Mouse (Mus musculus) heart, postnatal 10 days (tissue): ENCODE data around the gene Cyp2w1. TPM values are rescaled to one million over a fixed set of nuclear protein-coding genes. Genes with fewer than 3 reads are reported as not detected.
A peak's percentile ranks its signal among the peaks of the same experiment; 100 is the strongest.
"Not testable (repeated sequence)": the region's sequence is repeated elsewhere in the genome, so short reads cannot be mapped to it uniquely, and the experiment has no call there.

ENCODE experiments used
- DNase-seq, 2 experiments: peaks; one replicate each; pipeline ENCODE4 v3.0.0; 2021
- intact Hi-C: fragments of 180-260 bp; cut with DNase I; formaldehyde crosslinking; loops from one replicate; pipeline ENCODE4 v1.15.1; 2025
- total RNA-seq, 2 experiments: library from RNA; stranded (reverse); gene quantifications; 2 replicates each; pipeline ENCODE4 v1.2.3; 2021

Gene Cyp2w1
- total RNA-seq, 2 experiments from 2014 or later = not detected

DNA sequence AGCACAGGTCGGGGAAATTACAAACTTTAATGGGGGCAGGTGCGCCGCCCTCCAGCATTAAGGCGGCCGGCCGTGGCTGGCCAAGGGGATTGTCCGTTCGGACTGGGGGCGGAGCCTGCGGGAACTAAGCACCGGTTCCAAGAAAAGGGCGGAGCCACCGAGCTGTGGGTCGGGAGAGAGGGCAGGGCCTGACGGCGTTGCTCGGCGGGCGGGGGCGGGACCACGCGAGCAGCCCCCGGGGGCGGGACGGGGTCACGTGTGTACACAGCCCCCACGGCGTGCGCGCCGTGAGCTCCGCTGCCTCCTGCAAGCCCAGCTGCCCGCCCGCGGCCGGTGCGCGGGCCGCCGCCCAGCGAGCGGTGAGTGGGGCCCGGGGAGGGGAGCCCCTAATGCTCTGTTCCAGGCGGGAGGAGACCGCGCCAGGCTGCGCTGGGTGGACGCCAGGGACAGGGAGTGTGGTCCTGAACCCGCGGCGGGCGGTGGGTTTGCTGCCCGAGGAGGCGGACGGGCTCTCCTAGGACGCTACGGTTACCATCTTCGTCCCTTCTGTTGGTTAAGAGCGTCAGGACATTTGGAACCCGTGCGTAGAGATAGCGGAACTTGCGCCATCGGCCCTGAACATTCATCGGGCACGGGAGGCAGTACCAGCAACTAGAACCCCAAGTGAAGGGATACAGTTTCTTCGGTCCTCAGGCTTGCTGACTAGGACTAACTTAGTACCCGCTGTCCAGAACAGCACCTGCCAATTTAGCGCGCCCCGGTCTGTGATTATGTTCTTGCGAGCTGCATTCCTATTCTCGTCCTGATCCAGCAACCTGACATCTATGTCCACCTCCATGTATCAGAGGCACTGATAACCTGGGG lies 28.2 kb downstream of the Cyp2w1 start:
- intact Hi-C loops = no loop called here
- peak; percentile 97 to 98 for DNase-seq

DNA sequence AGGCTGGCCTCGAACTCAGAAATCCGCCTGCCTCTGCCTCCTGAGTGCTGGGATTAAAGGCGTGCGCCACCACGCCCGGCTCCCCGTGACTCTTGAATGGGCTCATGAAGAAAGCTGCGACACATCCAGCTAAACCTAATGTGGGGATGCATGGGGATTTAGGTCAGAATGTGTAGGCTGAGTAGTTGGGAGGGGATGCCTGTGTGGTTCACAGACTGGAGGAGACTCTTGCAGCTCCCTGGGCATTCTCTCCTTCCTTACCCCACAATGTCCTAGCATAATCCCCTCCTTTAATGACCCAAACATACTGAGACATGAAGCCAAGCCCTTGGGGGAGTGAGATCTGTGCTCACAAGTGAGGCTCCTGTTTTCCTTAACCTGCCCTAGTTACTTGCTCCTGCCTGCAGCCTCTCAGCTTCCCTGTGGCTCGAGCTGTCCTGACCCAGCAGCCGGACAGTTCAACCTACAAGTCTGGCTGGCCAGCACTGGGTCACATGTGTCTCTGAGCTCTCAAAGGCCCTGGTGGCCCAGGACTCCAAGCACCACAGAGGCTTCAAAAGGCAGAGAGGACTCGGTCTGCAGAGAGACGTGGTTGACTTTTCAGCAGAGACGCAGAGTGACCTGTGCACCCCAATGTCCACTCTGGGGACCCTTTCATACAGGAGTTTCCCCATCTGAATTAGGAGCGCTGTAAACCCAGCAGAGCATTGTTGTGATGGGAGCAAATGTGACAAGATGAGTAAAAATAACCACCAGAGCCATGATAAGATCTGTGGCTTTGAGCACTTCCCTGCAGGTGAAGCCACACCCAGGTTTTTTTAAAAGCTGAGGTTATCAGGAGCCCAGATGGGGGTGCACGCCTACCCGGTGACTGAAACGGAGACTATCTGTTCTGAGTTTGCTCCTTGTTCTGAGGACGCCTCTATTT lies 29.4 kb downstream of the Cyp2w1 start:
- no peak for DNase-seq

DNA sequence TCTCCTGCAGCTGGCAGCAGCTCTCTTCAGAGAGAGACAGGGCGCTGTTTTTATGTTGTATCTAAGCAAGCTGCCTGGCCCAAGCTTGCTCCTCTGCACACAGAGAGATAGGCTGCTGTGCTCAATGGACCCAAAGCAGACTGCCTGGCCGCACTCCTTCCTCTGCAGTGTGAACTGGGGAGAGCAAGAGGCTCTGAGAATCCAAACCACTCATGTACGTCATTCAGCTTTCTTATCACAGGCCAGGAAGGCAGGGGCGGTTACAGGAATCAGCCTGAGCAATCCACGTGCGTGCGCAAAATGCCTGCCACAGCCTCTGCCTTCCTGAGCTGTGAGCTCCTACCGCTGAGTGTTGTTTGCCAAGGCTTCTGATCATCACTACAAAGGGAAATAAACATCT lies 30.3 kb downstream of the Cyp2w1 start:
- peak; percentile 79 to 84 for DNase-seq
- intact Hi-C loops = no loop called here

More for the DNA sequence above, 29.4 kb downstream of the Cyp2w1 start:
- intact Hi-C loops = no loop called here

DNA sequence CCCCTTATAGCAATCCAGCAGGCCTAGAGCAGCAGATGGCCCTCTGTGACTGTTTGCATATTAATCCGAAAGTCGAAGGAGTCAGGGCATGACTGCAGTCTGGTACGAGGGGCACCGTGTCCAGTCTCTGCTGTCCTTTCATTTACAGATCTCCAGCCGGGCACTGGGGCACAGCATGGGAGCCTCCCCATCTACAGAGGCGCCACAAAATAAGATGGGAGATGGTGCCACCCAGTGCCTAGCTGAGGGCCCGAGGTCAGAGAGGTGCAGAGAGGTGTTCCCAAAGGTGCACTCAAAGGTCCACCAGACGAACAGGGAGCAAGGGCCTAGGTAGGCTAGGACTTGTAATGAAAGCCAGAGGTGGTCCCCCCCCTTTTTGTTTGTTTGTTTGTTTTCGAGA lies 30.8 kb downstream of the Cyp2w1 start:
- DNase-seq = no peak
- intact Hi-C loops = no loop called here

DNA sequence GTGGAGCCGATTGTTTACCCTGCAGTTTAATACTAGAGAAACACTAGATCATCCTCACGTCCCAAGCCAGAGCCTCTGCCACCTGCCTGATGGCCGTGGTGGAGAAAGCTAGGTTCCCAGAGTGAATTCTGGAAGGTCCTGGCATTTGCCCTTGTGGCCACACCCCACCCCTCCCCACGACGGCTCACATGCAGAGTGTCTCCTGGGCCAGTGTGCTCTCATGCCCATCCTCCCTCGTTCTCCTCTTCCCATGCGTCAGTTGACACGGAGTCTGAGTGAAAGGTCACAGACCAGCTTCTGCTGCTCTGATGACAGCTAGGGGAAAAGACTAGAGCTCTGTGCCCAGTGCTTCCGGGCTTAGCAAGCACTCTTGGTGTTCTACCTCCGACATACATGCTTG lies 32.1 kb downstream of the Cyp2w1 start:
- intact Hi-C loops = no loop called here
- DNase-seq = peak; percentile 70

DNA sequence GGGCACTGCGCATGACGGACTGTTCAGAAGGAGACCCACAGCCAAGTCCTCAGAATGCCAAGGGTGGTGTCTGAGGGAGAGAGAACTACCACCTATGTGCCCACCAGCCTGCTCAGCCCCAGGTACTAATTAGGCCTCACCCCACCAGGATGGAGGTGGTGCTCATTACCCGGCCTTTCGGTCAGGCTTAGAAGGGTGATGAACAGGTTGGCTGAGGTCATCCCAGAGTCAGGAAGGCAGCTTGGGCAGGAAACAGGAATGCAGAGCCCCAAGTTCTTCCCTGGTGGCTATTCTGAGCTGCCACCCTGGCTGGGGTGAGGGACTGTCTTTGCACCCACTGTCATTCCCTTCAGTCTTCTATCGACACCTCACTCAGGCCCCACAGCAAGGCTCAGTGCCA lies 33.6 kb downstream of the Cyp2w1 start:
- intact Hi-C loops = no loop called here
- DNase-seq = no peak

DNA sequence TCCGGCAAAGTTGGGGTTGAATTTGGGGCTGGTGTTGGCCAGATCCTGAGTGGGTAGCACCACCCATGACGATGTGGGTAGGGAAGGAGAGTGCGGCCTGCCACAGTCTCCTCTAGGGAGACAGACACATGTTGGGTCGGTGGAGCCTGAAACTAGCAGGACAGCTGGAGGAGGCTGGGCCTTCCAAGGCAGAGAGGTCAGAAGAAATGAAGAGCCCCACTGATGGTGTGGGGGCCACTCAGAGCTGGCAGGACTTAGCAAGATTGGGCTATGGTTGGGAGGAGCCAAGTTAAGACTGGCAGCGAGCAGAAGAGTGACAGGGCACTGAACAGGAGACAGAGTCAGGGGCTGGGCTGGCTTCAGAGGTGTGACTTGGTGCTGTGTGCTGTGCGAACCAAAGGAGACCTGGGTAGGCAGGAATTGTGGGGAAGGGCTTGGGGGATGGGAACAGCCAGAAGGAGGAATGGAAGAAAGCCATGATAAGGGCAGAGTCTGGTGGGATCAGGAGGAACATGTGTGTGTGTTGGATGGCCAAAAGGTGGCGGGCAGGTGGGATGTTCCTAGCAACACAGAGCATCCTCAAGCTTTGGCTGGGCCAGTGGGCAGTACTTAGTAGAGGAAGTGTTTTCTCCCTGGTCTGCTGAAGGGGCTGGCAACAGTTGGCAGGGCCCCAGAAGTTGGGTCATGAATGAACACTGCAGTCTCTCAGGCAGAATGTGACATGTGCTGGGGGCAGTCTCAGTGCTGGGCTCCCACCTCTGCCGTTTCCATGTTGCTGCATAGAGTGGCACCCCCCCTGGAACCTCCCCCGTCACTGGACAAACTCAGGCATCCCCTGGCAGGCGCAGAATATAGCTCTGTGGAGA lies 35.1 kb downstream of the Cyp2w1 start:
- intact Hi-C loops = no loop called here
- no peak for DNase-seq

DNA sequence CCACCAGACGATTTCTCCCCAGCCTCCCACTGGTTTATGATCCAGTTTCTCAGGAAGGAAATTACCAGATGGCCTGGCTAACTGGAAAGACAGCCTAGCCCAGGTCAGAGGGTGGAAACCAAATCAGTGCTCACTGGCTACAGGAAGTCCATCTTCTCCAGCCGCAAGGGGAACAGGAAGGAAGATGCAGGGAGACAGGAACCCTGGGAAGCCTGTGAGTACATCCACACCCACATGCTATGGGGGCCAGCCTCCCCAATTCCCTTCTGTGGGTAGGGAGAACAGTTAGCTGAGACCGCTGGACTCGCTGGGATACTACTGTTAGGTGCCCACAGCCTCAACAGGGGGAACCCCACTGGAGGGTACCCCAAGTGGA lies 35.8 kb downstream of the Cyp2w1 start:
- intact Hi-C loops = no loop called here
- no peak for DNase-seq

DNA sequence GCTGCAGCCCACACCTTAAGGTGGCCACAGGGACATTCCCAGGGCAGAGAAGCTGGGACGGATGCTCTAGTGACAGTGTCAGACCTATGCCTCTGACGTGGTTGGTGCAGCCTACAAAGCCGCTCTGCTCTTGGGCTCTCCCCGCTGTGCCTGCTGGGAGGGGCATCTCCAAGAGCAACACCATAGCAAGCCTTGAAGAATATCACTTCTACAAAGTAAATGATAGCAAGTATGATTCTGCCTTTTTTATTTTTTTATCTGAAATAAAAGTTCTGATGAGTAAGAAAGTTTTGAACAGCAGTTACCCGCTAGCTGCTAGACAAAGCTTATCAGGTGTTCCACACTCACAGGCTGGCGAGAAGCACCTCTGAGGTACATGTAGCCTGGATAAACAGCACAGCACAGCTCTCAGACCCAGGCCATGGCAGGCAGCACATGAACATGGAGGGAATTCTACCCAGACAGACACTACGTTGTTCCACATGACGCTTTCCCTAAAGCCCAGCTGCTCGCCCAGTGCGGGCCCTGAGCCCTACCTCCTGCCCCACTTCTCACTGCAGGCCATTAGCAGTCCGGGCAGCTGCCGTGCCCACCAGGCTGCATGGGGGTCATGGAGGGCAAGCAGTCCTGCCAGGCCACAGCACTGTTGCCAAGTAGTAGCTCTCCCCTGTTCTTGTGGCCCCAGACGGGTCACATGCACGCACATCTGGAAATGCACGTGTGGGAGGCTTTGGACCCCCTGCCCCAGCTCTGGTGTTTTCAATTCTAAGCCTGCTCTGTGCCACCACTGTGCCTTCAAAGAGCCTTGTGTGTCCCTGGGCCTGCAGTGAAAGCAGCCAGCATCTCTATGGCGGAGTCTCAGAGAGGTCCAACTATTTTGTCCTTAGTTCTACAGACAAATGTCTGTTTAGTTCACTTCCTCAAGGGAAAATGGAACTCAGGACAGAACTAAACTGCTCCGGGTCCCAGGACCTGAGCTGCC lies 36.6 kb downstream of the Cyp2w1 start:
- no peak for DNase-seq
- intact Hi-C loops = no loop called here

DNA sequence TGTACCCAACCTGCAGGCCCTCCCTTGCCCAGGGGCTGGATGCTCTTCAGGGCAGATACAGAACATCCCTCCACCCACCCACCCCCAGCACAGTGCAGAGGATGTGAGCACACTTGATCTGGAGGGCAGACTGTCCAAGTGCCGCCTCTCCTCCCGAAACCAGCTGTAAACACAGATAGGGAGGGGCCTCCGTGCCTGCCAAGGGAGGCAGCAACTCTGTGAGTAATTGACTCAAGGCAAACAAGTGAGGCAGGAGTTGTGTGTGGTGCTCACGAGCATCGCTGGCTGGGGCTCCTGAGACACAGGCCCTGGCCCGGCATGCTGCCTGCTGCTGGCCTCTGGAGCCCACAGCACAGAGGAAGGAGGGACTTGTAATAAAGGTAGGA lies 37.3 kb downstream of the Cyp2w1 start:
- intact Hi-C loops = no loop called here
- DNase-seq = peak; percentile 72 to 78

DNA sequence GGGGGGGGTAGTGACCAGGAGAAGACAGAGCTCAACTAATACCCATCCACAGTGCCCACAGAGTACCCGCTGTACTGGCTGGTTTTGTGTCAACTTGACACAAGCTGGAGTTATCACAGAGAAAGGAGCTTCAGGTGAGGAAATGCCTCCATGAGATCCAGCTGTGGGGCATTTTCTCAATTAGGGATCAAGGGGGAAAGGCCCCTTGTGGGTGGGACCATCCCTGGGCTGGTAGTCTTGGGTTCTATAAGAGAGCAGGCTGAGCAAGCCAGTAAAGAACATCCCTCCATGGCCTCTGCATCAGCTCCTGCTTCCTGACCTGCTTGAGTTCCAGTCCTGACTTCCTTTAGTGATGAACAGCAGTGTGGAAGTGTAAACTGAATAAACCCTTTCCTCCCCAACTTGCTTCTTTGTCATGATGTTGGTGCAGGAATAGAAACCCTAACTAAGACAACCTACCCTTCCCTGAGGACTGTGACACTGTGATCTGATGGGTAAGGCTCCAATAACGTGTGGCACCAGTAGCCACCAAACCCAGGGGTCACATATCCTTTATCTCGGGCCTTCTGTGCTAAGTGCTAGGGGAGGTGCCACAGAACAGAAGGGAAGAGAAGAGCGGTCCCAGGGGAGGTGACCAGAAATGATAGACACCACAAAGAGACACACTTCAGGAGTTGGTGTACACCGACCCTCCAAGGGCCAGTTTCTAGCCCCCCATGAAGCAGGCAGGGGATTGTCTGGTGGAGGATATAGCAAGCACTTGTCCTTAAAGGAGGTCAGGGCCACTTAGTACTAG lies 38.1 kb downstream of the Cyp2w1 start:
- intact Hi-C loops = not testable (repeated sequence)

DNA sequence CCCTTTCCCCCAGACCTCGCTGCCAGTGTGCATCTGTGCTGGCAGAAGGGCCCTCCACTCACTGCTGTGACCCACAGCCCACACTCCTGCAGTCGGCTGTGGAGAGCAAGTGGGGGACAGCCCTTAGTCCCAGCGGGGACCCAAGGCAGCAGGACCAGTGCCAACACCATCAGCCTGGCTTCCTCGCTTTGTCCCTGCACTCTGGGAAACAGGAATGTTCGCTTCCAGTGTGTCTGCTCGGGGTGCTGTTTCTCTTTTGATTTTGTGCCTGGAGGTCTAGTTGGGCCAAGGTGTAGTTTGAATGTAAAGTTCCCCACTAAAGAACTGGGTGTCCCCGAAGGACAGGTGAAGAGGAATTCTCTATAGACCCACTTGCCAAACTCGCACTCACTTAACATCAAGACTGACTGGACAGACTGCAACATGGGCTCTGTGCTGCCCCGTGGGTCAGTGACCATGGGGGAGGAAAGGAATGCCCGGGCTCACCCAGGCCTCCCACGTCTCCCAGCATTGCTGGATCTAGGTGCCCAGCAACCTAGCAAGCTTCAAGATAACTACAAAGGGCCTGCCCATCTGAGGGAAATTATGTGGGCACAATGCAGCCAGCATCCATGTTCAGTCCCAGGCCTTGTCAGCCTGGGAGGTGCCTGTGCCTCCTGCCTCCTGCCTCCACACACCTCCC lies 39.0 kb downstream of the Cyp2w1 start:
- no peak for DNase-seq

More for the DNA sequence above, 38.1 kb downstream of the Cyp2w1 start:
- not testable (repeated sequence) for DNase-seq

DNA sequence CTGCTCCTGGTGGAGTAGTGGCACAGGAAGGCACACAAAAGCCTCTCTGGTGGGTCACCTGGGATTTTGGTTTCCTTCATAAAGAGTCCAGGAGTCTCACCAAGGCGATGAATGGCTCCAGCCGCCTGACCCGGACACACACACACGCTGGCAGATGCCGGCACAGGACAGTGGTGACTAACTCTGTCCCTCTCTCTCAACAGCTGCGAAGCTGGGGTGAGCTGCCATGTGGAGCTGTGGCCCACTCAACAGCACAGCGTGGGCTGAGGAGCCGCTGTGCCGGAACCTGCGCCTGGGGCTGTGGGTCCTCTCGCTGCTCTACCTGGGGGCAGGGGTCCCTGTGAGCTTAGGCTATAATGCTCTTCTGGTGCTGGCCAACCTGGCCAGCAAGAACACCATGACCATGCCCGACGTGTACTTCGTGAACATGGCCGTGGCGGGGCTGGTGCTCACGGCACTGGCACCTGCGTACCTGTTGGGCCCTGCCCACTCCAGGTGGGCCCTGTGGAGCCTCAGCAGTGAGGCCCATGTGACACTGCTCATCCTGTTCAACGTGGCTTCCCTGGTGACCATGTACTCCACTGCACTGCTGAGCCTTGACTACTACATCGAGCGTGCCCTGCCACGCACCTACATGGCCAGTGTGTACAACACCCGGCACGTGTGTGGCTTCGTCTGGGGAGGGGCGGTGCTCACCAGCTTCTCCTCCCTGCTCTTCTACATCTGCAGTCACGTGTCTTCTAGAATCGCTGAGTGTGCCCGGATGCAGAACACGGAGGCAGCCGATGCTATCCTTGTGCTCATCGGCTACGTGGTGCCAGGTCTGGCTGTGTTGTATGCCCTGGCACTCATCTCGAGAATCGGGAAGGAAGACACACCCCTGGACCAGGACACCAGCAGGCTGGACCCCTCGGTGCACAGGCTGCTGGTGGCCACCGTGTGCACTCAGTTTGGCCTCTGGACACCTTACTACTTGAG lies 40.1 kb downstream of the Cyp2w1 start:
- intact Hi-C loops = no loop called here
- DNase-seq = no peak

More for the DNA sequence above, 39.0 kb downstream of the Cyp2w1 start:
- intact Hi-C loops = no loop called here

DNA sequence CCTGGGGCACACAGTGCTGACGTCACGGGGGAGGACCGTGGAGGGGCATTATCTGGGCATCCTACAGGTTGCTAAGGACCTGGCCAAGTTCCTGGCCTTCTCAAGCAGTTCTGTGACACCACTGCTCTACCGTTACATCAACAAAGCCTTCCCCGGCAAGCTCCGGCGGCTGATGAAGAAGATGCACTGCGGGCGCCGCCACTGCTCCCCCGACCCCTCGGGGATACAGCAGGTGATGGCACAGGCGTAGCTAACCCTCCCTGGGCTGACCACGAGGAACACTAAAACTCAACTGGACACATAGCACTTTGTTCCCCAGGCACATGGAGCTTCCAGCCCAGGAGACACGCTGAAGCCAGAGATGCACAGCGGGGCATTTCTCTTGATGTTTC lies 40.8 kb downstream of the Cyp2w1 start:
- DNase-seq = no peak
- intact Hi-C loops = no loop called here

DNA sequence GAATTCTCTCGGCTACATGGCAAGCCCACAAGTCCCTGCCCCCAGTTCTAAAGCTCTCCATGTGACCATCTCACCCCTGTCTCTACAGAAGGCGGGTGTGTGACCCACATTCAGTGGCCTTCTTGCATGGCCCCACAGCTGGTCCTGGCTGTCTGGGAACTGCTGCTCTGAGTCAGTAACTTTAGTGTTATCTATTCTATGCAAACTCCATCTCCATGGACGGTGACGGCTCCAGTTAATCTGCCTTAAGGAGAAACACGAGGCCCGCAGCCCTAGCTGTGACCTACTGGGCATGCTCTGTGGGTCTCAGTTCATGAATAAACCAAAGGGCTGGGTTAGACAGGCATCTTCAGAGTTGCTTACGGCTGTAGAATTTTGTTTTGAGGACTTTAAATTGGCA lies 42.0 kb downstream of the Cyp2w1 start:
- intact Hi-C loops = no loop called here
- no peak for DNase-seq

DNA sequence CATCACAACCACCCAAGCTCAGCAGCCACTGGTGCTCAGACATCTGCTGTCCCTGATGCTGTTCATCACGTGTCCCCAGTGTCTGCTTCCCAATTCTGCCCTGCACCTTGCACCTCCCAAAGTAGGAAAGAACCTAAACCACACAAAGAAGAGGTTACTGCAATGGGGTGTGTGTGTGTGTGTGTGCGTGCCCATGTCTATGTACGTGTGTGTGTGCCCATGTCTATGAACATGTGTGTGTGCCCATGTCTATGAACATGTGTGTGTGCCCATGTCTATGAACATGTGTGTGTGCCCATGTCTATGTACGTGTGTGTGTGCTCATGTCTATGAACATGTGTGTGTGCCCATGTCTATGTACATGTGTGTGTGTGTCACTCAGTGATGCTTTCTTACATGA lies 43.1 kb downstream of the Cyp2w1 start:
- no peak for DNase-seq
- intact Hi-C loops = no loop called here

DNA sequence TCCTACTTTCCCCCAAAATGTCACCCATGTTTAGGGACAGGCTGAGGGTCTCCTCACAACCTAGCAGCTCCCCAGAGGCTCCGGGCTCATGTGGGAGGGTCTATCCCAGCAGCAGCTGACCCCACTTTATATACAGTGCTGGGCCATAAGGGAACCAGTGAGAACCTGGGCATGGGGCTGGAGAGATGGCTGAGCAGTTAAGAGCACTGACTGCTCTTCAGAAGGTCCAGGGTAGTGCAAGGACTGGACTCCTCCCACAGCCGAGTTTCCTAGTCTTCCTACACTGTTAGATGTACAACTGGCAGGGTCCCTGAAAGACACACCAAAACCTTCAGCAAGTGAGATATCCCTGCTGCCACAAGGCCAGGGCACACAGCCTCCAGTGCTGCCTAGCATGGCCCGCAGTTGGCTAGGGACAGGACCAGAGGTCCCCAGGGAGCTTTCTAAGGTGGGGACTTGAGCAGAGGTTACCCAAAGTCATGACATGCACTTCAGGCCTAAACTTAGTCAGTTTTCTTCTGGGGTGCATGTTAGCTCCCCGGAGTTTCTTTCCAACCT lies 45.0 kb downstream of the Cyp2w1 start:
- DNase-seq = no peak
- intact Hi-C loops = no loop called here
